Mouse (Mus musculus): ENCODE measurements around the gene Gpr55. TPM values are rescaled to one million over a fixed set of nuclear protein-coding genes. Genes with fewer than 3 reads are reported as not detected.

Gpr55 gene
- polyA plus RNA-seq, 1 experiment from 2014 or later = 0.13 TPM

- Histone ChIP-seq H3K4me2 (replicated peaks) (no peak overlapping the region), H3K9ac (no peak overlapping the region), H3K27me3 (ENCODE audit: control insufficient read depth, insufficient read depth, low read length) (no peaks in the 10 kb centered on the region), H3K9me3 (ENCODE audit: control insufficient read depth, low read length) (no peaks in the 10 kb centered on the region), H3K27ac (no peak overlapping the region), H3K36me3 (replicated peaks; ENCODE audit: control insufficient read depth, insufficient read depth) (no peaks in the 10 kb centered on the region), H3K4me3 (replicated peaks; ENCODE audit: low read length) (no peak overlapping the region), H3K4me1 (replicated peaks; ENCODE audit: control insufficient read depth, insufficient read depth, low read length) (no peaks in the 10 kb centered on the region)
- WGBS = 73% methylated on average over 3 of the region's 3 CpGs
- DNase-seq (ENCODE audit: low spot score) (no peak), ATAC-seq (ENCODE audit: low FRiP score) (no peak)
Observed at GRCm38 (mm10) chr1:85965856-85966255, 5.0 kb upstream of the Gpr55 start.

GRCm38 (mm10) chr1:85962081-85962480, 1.3 kb upstream of the Gpr55 start:
- no peaks in the 10 kb centered on the region for H3K4me1 ChIP-seq (replicated peaks; ENCODE audit: control insufficient read depth, insufficient read depth, low read length)
- H3K27ac ChIP-seq = no peak overlapping the region
- ATAC-seq (ENCODE audit: low FRiP score) (no peak), DNase-seq (ENCODE audit: low spot score) (no peak)
- H3K9me3 ChIP-seq (ENCODE audit: control insufficient read depth, low read length) = no peaks in the 10 kb centered on the region
- no peak overlapping the region for H3K4me3 ChIP-seq (replicated peaks; ENCODE audit: low read length)
- no peak overlapping the region for H3K9ac ChIP-seq
- H3K27me3 ChIP-seq (ENCODE audit: control insufficient read depth, insufficient read depth, low read length) = no peaks in the 10 kb centered on the region
- no peaks in the 10 kb centered on the region for H3K36me3 ChIP-seq (replicated peaks; ENCODE audit: control insufficient read depth, insufficient read depth)
- no peak overlapping the region for H3K4me2 ChIP-seq (replicated peaks)
- WGBS = 92% methylated on average over 3 of the region's 3 CpGs

- Histone ChIP-seq H3K4me3 (replicated peaks; ENCODE audit: low read length) (no peak overlapping the region), H3K4me1 (replicated peaks; ENCODE audit: control insufficient read depth, insufficient read depth, low read length) (no peaks in the 10 kb centered on the region), H3K9ac (no peak overlapping the region), H3K27me3 (ENCODE audit: control insufficient read depth, insufficient read depth, low read length) (no peaks in the 10 kb centered on the region), H3K27ac (no peak overlapping the region), H3K9me3 (ENCODE audit: control insufficient read depth, low read length) (no peaks in the 10 kb centered on the region), H3K36me3 (replicated peaks; ENCODE audit: control insufficient read depth, insufficient read depth) (no peaks in the 10 kb centered on the region), H3K4me2 (replicated peaks) (no peak overlapping the region)
- 87% methylated on average over 2 of the region's 2 CpGs for WGBS
- no peak for DNase-seq (ENCODE audit: low spot score)
- ATAC-seq (ENCODE audit: low FRiP score) = no peak
Observed at GRCm38 (mm10) chr1:85959889-85960276, 924 bp downstream of the Gpr55 start.

GRCm38 (mm10) chr1:85959129-85959888, 1.5 kb downstream of the Gpr55 start:
- 78% methylated on average over 6 of the region's 6 CpGs for WGBS
- Histone ChIP-seq H3K36me3 (replicated peaks; ENCODE audit: control insufficient read depth, insufficient read depth) (no peaks in the 10 kb centered on the region), H3K4me2 (replicated peaks) (no peak overlapping the region), H3K4me1 (replicated peaks; ENCODE audit: control insufficient read depth, insufficient read depth, low read length) (no peaks in the 10 kb centered on the region), H3K9me3 (ENCODE audit: control insufficient read depth, low read length) (no peaks in the 10 kb centered on the region), H3K4me3 (replicated peaks; ENCODE audit: low read length) (no peak overlapping the region), H3K9ac (no peak overlapping the region), H3K27me3 (ENCODE audit: control insufficient read depth, insufficient read depth, low read length) (no peaks in the 10 kb centered on the region), H3K27ac (no peak overlapping the region)
- no peak for DNase-seq (ENCODE audit: low spot score)
- ATAC-seq (ENCODE audit: low FRiP score) = no peak

- Histone ChIP-seq H3K9me3 (ENCODE audit: control insufficient read depth, low read length) (no peaks in the 10 kb centered on the region), H3K9ac (no peak overlapping the region), H3K36me3 (replicated peaks; ENCODE audit: control insufficient read depth, insufficient read depth) (no peaks in the 10 kb centered on the region), H3K4me3 (replicated peaks; ENCODE audit: low read length) (no peak overlapping the region), H3K27ac (no peak overlapping the region), H3K4me2 (replicated peaks) (no peak overlapping the region), H3K4me1 (replicated peaks; ENCODE audit: control insufficient read depth, insufficient read depth, low read length) (no peaks in the 10 kb centered on the region), H3K27me3 (ENCODE audit: control insufficient read depth, insufficient read depth, low read length) (no peaks in the 10 kb centered on the region)
- ATAC-seq (ENCODE audit: low FRiP score) = no peak
- WGBS = 52% methylated on average over 9 of the region's 9 CpGs
- no peak for DNase-seq (ENCODE audit: low spot score)
Observed at GRCm38 (mm10) chr1:85957942-85958619, 2.7 kb downstream of the Gpr55 start.

- Histone ChIP-seq H3K4me2 (replicated peaks) (no peak overlapping the region), H3K36me3 (replicated peaks; ENCODE audit: control insufficient read depth, insufficient read depth) (no peaks in the 10 kb centered on the region), H3K4me1 (replicated peaks; ENCODE audit: control insufficient read depth, insufficient read depth, low read length) (no peaks in the 10 kb centered on the region), H3K4me3 (replicated peaks; ENCODE audit: low read length) (no peak overlapping the region), H3K9ac (no peak overlapping the region), H3K9me3 (ENCODE audit: control insufficient read depth, low read length) (no peaks in the 10 kb centered on the region), H3K27ac (no peak overlapping the region), H3K27me3 (ENCODE audit: control insufficient read depth, insufficient read depth, low read length) (no peaks in the 10 kb centered on the region)
- WGBS = 85% methylated on average over 5 of the region's 5 CpGs
- DNase-seq (ENCODE audit: low spot score) (no peak), ATAC-seq (ENCODE audit: low FRiP score) (no peak)
Observed at GRCm38 (mm10) chr1:85957290-85957689, 3.5 kb downstream of the Gpr55 start.

- no peak overlapping the region for H3K9ac ChIP-seq
- WGBS = 85% methylated on average over 3 of the region's 3 CpGs
- no peak overlapping the region for H3K4me2 ChIP-seq (replicated peaks)
- H3K4me1 ChIP-seq (replicated peaks; ENCODE audit: control insufficient read depth, insufficient read depth, low read length) = no peaks in the 10 kb centered on the region
- H3K27ac ChIP-seq = no peak overlapping the region
- ATAC-seq (ENCODE audit: low FRiP score) = no peak
- no peaks in the 10 kb centered on the region for H3K36me3 ChIP-seq (replicated peaks; ENCODE audit: control insufficient read depth, insufficient read depth)
- DNase-seq (ENCODE audit: low spot score) = no peak
- no peak overlapping the region for H3K4me3 ChIP-seq (replicated peaks; ENCODE audit: low read length)
- no peaks in the 10 kb centered on the region for H3K9me3 ChIP-seq (ENCODE audit: control insufficient read depth, low read length)
- H3K27me3 ChIP-seq (ENCODE audit: control insufficient read depth, insufficient read depth, low read length) = no peaks in the 10 kb centered on the region
Observed at GRCm38 (mm10) chr1:85955150-85955549, 5.7 kb downstream of the Gpr55 start.

GRCm38 (mm10) chr1:85949085-85949684, 11.6 kb downstream of the Gpr55 start:
- no peak overlapping the region for H3K27ac ChIP-seq
- no peaks in the 10 kb centered on the region for H3K36me3 ChIP-seq (replicated peaks; ENCODE audit: control insufficient read depth, insufficient read depth)
- DNase-seq (ENCODE audit: low spot score) (no peak), ATAC-seq (ENCODE audit: low FRiP score) (no peak)
- no peaks in the 10 kb centered on the region for H3K27me3 ChIP-seq (ENCODE audit: control insufficient read depth, insufficient read depth, low read length)
- no peak overlapping the region for H3K4me3 ChIP-seq (replicated peaks; ENCODE audit: low read length)
- peaks cover 9% of the 10 kb centered on the region; the same call in 1 of the 2 replicates for H3K9me3 ChIP-seq (ENCODE audit: control insufficient read depth, low read length)
- no peak overlapping the region for H3K9ac ChIP-seq
- no peak overlapping the region for H3K4me2 ChIP-seq (replicated peaks)
- H3K4me1 ChIP-seq (replicated peaks; ENCODE audit: control insufficient read depth, insufficient read depth, low read length) = no peaks in the 10 kb centered on the region
- WGBS = 87% methylated on average over 2 of the region's 2 CpGs

GRCm38 (mm10) chr1:85942318-85942717, 18.5 kb downstream of the Gpr55 start:
- ATAC-seq (ENCODE audit: low FRiP score) (no peak), DNase-seq (ENCODE audit: low spot score) (no peak)
- Histone ChIP-seq H3K36me3 (replicated peaks; ENCODE audit: control insufficient read depth, insufficient read depth) (no peaks in the 10 kb centered on the region), H3K4me3 (replicated peaks; ENCODE audit: low read length) (no peak overlapping the region), H3K4me1 (replicated peaks; ENCODE audit: control insufficient read depth, insufficient read depth, low read length) (no peaks in the 10 kb centered on the region), H3K27me3 (ENCODE audit: control insufficient read depth, insufficient read depth, low read length) (no peaks in the 10 kb centered on the region), H3K4me2 (replicated peaks) (no peak overlapping the region), H3K27ac (no peak overlapping the region), H3K9ac (no peak overlapping the region), H3K9me3 (ENCODE audit: control insufficient read depth, low read length) (peaks cover 9% of the 10 kb centered on the region; the same call in 1 of the 2 replicates)
- WGBS = 83% methylated on average over 8 of the region's 8 CpGs
